Mouse (Mus musculus) midbrain, embryonic 10.5 days (tissue): ENCODE results near the gene Unc5cl. TPM values are rescaled to one million over a fixed set of nuclear protein-coding genes. Genes with fewer than 3 reads are reported as not detected.
"Not testable (repeated sequence)": the region's sequence is repeated elsewhere in the genome, so short reads cannot be mapped to it uniquely, and the experiment has no call there.

ENCODE experiments used
- DNase-seq: peaks from one replicate; pipeline ENCODE4 v3.0.0-alpha.2; 2017; ENCODE audit warnings: low spot score
- H3K27ac ChIP-seq: fragments of 300-500 bp; sonication (generic); replicated peaks from 2 replicates; pipeline ENCODE4 v1.5.1; 2016; ENCODE audit warnings: mild to moderate bottlenecking
- H3K27me3 ChIP-seq: fragments of 300-500 bp; sonication (generic); 2 replicates; pipeline ENCODE4 v1.6.1; 2016; ENCODE audit warnings: low read depth, mild to moderate bottlenecking; ENCODE audit not compliant: poor library complexity, severe bottlenecking
- H3K36me3 ChIP-seq: fragments of 300-500 bp; sonication (generic); 2 replicates; pipeline ENCODE4 v1.6.1; 2016; ENCODE audit warnings: mild to moderate bottlenecking, moderate library complexity
- H3K4me1 ChIP-seq: fragments of 300-500 bp; sonication (generic); 2 replicates; pipeline ENCODE4 v1.6.1; 2016
- H3K4me3 ChIP-seq: fragments of 300-500 bp; sonication (generic); 2 replicates; pipeline ENCODE4 v1.5.1; 2016; ENCODE audit warnings: mild to moderate bottlenecking, moderate library complexity
- H3K9me3 ChIP-seq: fragments of 300-500 bp; sonication (generic); replicated peaks from 2 replicates; pipeline ENCODE4 v1.6.1; 2016; ENCODE audit warnings: mild to moderate bottlenecking
- whole genome bisulfite sequencing: fragments of 180-500 bp; shearing (Covaris S2); methylation state at CpG from one replicate; pipeline ENCODE4 v1.1.7; 2016; 5-methylcytosine and 5-hydroxymethylcytosine counted together
- polyA plus RNA-seq: library from polyadenylated mRNA; unstranded; fragments of >200 nt; fragmentation: Nextera tagmentation; extraction: Ambion mirVana; gene quantifications from 2 replicates; pipeline ENCODE4 v1.2.1, GENCODE M21; 2016

Gene Unc5cl
- polyA plus RNA-seq, 1 experiment from 2014 or later = not detected

- Histone ChIP-seq H3K27me3 (no peaks in the 10 kb centered on the region; the same call in 1 of the 2 replicates), H3K27ac (no peak overlapping the region), H3K4me1 (peaks cover 3% of the 10 kb centered on the region), H3K36me3 (no peaks in the 10 kb centered on the region), H3K9me3 (no peaks in the 10 kb centered on the region), H3K4me3 (no peak overlapping the region)
- 90% methylated on average over 13 of the region's 13 CpGs for WGBS
- DNase-seq = no peak
Observed at GRCm38 (mm10) chr17:48457971-48458653, 3.4 kb downstream of the Unc5cl start.

GRCm38 (mm10) chr17:48462096-48462495 lies 7.4 kb downstream of the Unc5cl start:
- no peaks in the 10 kb centered on the region for H3K9me3 ChIP-seq
- 94% methylated on average over 13 of the region's 13 CpGs for WGBS
- H3K4me3 ChIP-seq = no peak overlapping the region
- H3K4me1 ChIP-seq = peaks cover 3% of the 10 kb centered on the region
- no peak for DNase-seq
- H3K36me3 ChIP-seq = no peaks in the 10 kb centered on the region
- H3K27ac ChIP-seq = no peak overlapping the region
- H3K27me3 ChIP-seq = peaks cover 19% of the 10 kb centered on the region

GRCm38 (mm10) chr17:48463391-48463790 lies 8.7 kb downstream of the Unc5cl start:
- Histone ChIP-seq H3K4me3 (no peak overlapping the region), H3K36me3 (no peaks in the 10 kb centered on the region), H3K4me1 (peaks cover 12% of the 10 kb centered on the region), H3K27me3 (peaks cover 22% of the 10 kb centered on the region), H3K27ac (no peak overlapping the region), H3K9me3 (no peaks in the 10 kb centered on the region)
- no peak for DNase-seq
- WGBS = 93% methylated on average over 4 of the region's 4 CpGs

GRCm38 (mm10) chr17:48466769-48467394 lies 12.2 kb downstream of the Unc5cl start:
- no peaks in the 10 kb centered on the region for H3K9me3 ChIP-seq
- 43% methylated on average over 22 of the region's 22 CpGs for WGBS
- H3K27ac ChIP-seq = no peak overlapping the region
- no peaks in the 10 kb centered on the region for H3K36me3 ChIP-seq
- peaks cover 12% of the 10 kb centered on the region for H3K4me1 ChIP-seq
- DNase-seq = no peak
- peaks cover 22% of the 10 kb centered on the region for H3K27me3 ChIP-seq
- peak overlapping the region; percentile 39 for H3K4me3 ChIP-seq

GRCm38 (mm10) chr17:48467395-48468231 lies 12.9 kb downstream of the Unc5cl start:
- H3K36me3 ChIP-seq = no peaks in the 10 kb centered on the region
- H3K4me3 ChIP-seq = peak overlapping the region; percentile 39

GRCm38 (mm10) chr17:48474282-48474681 lies 19.6 kb downstream of the Unc5cl start:
- not testable (repeated sequence) for H3K4me3 ChIP-seq, DNase-seq, H3K27me3 ChIP-seq, H3K4me1 ChIP-seq, H3K36me3 ChIP-seq, H3K27ac ChIP-seq, H3K9me3 ChIP-seq
- 92% methylated on average over 6 of the region's 6 CpGs for WGBS

More at GRCm38 (mm10) chr17:48467395-48468231, 12.9 kb downstream of the Unc5cl start:
- H3K9me3 ChIP-seq = no peaks in the 10 kb centered on the region
- DNase-seq = peak; percentile 88
- 10% methylated on average over 22 of the region's 22 CpGs for WGBS
- no peak overlapping the region for H3K27ac ChIP-seq
- H3K4me1 ChIP-seq = peaks cover 12% of the 10 kb centered on the region
- H3K27me3 ChIP-seq = peaks cover 22% of the 10 kb centered on the region

- no peaks in the 10 kb centered on the region for H3K27me3 ChIP-seq
- no peak overlapping the region for H3K27ac ChIP-seq
- no peaks in the 10 kb centered on the region for H3K4me1 ChIP-seq
- H3K9me3 ChIP-seq = no peaks in the 10 kb centered on the region
- no peak for DNase-seq
- WGBS = 85% methylated on average over 8 of the region's 8 CpGs
- H3K36me3 ChIP-seq = no peaks in the 10 kb centered on the region
- H3K4me3 ChIP-seq = no peak overlapping the region
Observed at GRCm38 (mm10) chr17:48475444-48475843, 20.7 kb downstream of the Unc5cl start.

GRCm38 (mm10) chr17:48479952-48480351 lies 25.3 kb downstream of the Unc5cl start:
- 87% methylated on average over 10 of the region's 10 CpGs for WGBS
- H3K4me3 ChIP-seq = no peak overlapping the region
- no peaks in the 10 kb centered on the region for H3K4me1 ChIP-seq
- DNase-seq = no peak
- no peaks in the 10 kb centered on the region for H3K27me3 ChIP-seq
- no peak overlapping the region for H3K27ac ChIP-seq
- no peaks in the 10 kb centered on the region for H3K36me3 ChIP-seq
- no peaks in the 10 kb centered on the region for H3K9me3 ChIP-seq

- no peaks in the 10 kb centered on the region for H3K27me3 ChIP-seq
- H3K4me3 ChIP-seq = no peak overlapping the region
- no peak for DNase-seq
- WGBS = 90% methylated on average over 5 of the region's 5 CpGs
- no peaks in the 10 kb centered on the region for H3K36me3 ChIP-seq
- H3K9me3 ChIP-seq = no peaks in the 10 kb centered on the region
- H3K27ac ChIP-seq = no peak overlapping the region
- no peaks in the 10 kb centered on the region for H3K4me1 ChIP-seq
Observed at GRCm38 (mm10) chr17:48483764-48484163, 29.1 kb downstream of the Unc5cl start.

GRCm38 (mm10) chr17:48484191-48484590 lies 29.5 kb downstream of the Unc5cl start:
- no peak for DNase-seq
- no peaks in the 10 kb centered on the region for H3K9me3 ChIP-seq
- 86% methylated on average over 5 of the region's 5 CpGs for WGBS

GRCm38 (mm10) chr17:48489466-48489865 lies 34.8 kb downstream of the Unc5cl start:
- Histone ChIP-seq H3K9me3 (no peaks in the 10 kb centered on the region), H3K36me3 (no peaks in the 10 kb centered on the region), H3K27ac (no peak overlapping the region), H3K4me1 (peaks cover 3% of the 10 kb centered on the region; the same call in 1 of the 2 replicates), H3K4me3 (no peak overlapping the region), H3K27me3 (no peaks in the 10 kb centered on the region)
- DNase-seq = no peak
- WGBS = 80% methylated on average over 3 of the region's 3 CpGs

More at GRCm38 (mm10) chr17:48484191-48484590, 29.5 kb downstream of the Unc5cl start:
- no peaks in the 10 kb centered on the region for H3K4me1 ChIP-seq
- no peak overlapping the region for H3K27ac ChIP-seq
- H3K4me3 ChIP-seq = no peak overlapping the region
- H3K36me3 ChIP-seq = no peaks in the 10 kb centered on the region
- no peaks in the 10 kb centered on the region for H3K27me3 ChIP-seq

- peaks cover 3% of the 10 kb centered on the region; the same call in 1 of the 2 replicates for H3K4me1 ChIP-seq
- WGBS = 91% methylated on average over 8 of the region's 8 CpGs
- H3K27me3 ChIP-seq = no peaks in the 10 kb centered on the region
- DNase-seq = no peak
- no peak overlapping the region for H3K27ac ChIP-seq
- no peaks in the 10 kb centered on the region for H3K36me3 ChIP-seq
- no peaks in the 10 kb centered on the region for H3K9me3 ChIP-seq
- no peak overlapping the region for H3K4me3 ChIP-seq
Observed at GRCm38 (mm10) chr17:48492621-48493020, 37.9 kb downstream of the Unc5cl start.
